Mouse (Mus musculus) frontal cortex, adult (tissue): ENCODE measurements around the gene Gm8871.
"Not testable (repeated sequence)": the region's sequence is repeated elsewhere in the genome, so short reads cannot be mapped to it uniquely, and the experiment has no call there.

Experiments used
- ATAC-seq: cut with Nextera tagmentation; 2 replicates; pipeline ENCODE4 v1.9.2; 2017; ENCODE audit warnings: mild to moderate bottlenecking, moderate library complexity, mixed read lengths; ENCODE audit not compliant: low TSS enrichment

The Gm8871 gene

GRCm38 (mm10) chr5:10947505-10947904 lies at the start of gene Gm8871, which contains the start of gene Gm8857:
Gm8871 (plus strand) TSS chr5:10947805.
Gm8857 (plus strand) TSS chr5:10947807.
- not testable (repeated sequence) for ATAC-seq

- ATAC-seq = not testable (repeated sequence)
Observed at GRCm38 (mm10) chr5:10953512-10953911, 5.9 kb downstream of the Gm8871 start.

- not testable (repeated sequence) for ATAC-seq
Observed at GRCm38 (mm10) chr5:10958057-10958456, 10.5 kb downstream of the Gm8871 start.
